Mouse (Mus musculus): ENCODE measurements around the gene Mid1. TPM values are rescaled to one million over a fixed set of nuclear protein-coding genes. Genes with fewer than 3 reads are reported as not detected.
"Not testable (repeated sequence)": the region's sequence is repeated elsewhere in the genome, so short reads cannot be mapped to it uniquely, and the experiment has no call there.

Mid1 gene
- polyA plus RNA-seq, 1 experiment from 2014 or later = 1.5 TPM

DNA sequence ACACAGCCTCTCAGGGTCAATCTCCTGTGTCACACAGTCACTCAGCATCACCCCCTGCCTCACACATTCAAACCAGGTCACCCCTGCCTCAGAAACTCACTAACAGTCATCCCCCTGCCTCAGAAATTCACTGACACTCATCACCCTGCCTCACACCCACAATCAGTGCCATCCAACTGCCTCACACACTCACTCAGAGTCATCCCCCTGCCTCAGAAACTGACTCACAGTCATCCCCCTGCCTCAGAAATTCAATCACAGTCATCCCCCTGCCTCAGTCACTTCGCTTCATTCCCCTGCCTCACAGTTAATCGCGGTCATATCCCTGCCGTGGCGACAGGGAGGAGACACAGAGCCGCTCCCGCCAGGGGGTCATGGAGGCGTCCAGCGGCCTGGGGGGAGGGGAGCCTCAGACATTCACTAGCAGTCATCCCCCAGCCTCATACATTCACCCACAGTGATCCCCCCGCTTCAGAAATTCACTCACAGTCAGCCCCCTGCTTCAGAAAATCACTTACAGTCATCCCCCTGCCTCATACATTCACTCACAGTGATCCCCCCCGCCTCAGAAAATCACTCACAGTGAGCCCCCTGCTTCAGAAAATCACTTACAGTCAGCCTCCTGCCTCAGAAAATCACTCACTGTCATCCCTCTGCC is 314.4 kb downstream of the Mid1 start:
- H3K4me1 ChIP-seq (replicated peaks; ENCODE audit: control insufficient read depth, insufficient read depth); H3K9ac ChIP-seq (ENCODE audit: low read length); H3K27me3 ChIP-seq (ENCODE audit: control insufficient read depth, insufficient read depth, low read length); H3K27ac ChIP-seq (replicated peaks); H3K4me3 ChIP-seq (ENCODE audit: low read depth, low read length); H3K36me3 ChIP-seq (ENCODE audit: control insufficient read depth, insufficient read depth, low read length); ATAC-seq (ENCODE audit: low FRiP score, low TSS enrichment); H3K4me2 ChIP-seq (replicated peaks; ENCODE audit: low read depth): not testable (repeated sequence)
- WGBS = 44% methylated on average over 11 of the region's 11 CpGs
- H3K9me3 ChIP-seq (ENCODE audit: control insufficient read depth, low read length) = peaks cover 17% of the 10 kb centered on the region
- peak; percentile 28 for DNase-seq (ENCODE audit: low spot score)

GRCm38 (mm10) chrX:169999912-170000641 is 315.1 kb downstream of the Mid1 start:
- H3K4me2 ChIP-seq (replicated peaks; ENCODE audit: low read depth); H3K4me3 ChIP-seq (ENCODE audit: low read depth, low read length); H3K27ac ChIP-seq (replicated peaks); ATAC-seq (ENCODE audit: low FRiP score, low TSS enrichment); H3K36me3 ChIP-seq (ENCODE audit: control insufficient read depth, insufficient read depth, low read length); H3K4me1 ChIP-seq (replicated peaks; ENCODE audit: control insufficient read depth, insufficient read depth); DNase-seq (ENCODE audit: low spot score); H3K9ac ChIP-seq (ENCODE audit: low read length); H3K27me3 ChIP-seq (ENCODE audit: control insufficient read depth, insufficient read depth, low read length): not testable (repeated sequence)
- peaks cover 11% of the 10 kb centered on the region; the same call in 1 of the 2 replicates for H3K9me3 ChIP-seq (ENCODE audit: control insufficient read depth, low read length)
- 77% methylated on average over 3 of the region's 3 CpGs for WGBS

DNA sequence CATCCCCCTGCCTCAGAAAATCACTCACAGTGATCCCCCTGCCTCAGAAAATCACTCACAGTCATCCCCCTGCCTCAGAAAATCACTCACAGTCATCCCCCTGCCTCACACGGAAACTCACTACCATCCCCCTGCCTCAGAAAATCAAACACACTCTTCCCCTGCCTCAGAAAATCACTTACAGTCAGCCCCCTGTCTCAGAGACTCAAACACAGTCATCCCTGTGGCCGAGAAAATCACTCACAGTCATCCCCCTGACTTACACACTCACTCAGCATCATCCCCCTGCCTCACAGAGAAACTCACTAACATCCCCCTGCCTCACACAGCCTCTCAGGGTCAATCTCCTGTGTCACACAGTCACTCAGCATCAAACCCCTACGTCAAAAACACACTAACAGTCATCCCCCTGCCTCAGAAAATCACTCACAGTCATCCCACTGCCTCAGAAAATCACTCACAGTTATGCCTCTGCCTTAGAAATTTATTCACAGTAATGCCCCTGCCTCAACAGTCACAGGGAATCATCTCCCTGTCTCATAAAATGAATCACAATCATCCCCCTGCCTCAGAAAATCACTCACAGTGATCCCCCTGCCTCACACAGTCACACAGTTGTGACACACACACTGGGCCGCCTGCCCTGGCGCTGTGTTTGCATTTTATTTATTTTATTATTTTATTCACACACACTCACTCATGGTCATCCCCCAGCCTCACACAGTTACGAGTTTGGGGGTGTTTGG is 315.8 kb downstream of the Mid1 start:
- H3K36me3 ChIP-seq (ENCODE audit: control insufficient read depth, insufficient read depth, low read length) = not testable (repeated sequence)

GRCm38 (mm10) chrX:170001388-170001695 is 316.3 kb downstream of the Mid1 start:
- not testable (repeated sequence) for ATAC-seq (ENCODE audit: low FRiP score, low TSS enrichment); H3K4me3 ChIP-seq (ENCODE audit: low read depth, low read length); H3K9me3 ChIP-seq (ENCODE audit: control insufficient read depth, low read length); DNase-seq (ENCODE audit: low spot score); H3K9ac ChIP-seq (ENCODE audit: low read length); H3K27me3 ChIP-seq (ENCODE audit: control insufficient read depth, insufficient read depth, low read length); H3K36me3 ChIP-seq (ENCODE audit: control insufficient read depth, insufficient read depth, low read length); H3K4me1 ChIP-seq (replicated peaks; ENCODE audit: control insufficient read depth, insufficient read depth); H3K27ac ChIP-seq (replicated peaks); H3K4me2 ChIP-seq (replicated peaks; ENCODE audit: low read depth)
- 44% methylated on average over 10 of the region's 12 CpGs for WGBS

More for the DNA sequence above, 315.8 kb downstream of the Mid1 start:
- H3K4me2 ChIP-seq (replicated peaks; ENCODE audit: low read depth); H3K27me3 ChIP-seq (ENCODE audit: control insufficient read depth, insufficient read depth, low read length); H3K9ac ChIP-seq (ENCODE audit: low read length); H3K9me3 ChIP-seq (ENCODE audit: control insufficient read depth, low read length); DNase-seq (ENCODE audit: low spot score); H3K4me1 ChIP-seq (replicated peaks; ENCODE audit: control insufficient read depth, insufficient read depth); H3K27ac ChIP-seq (replicated peaks); H3K4me3 ChIP-seq (ENCODE audit: low read depth, low read length); ATAC-seq (ENCODE audit: low FRiP score, low TSS enrichment): not testable (repeated sequence)
- 39% methylated on average over 6 of the region's 6 CpGs for WGBS

GRCm38 (mm10) chrX:170002510-170003197 is 317.7 kb downstream of the Mid1 start:
- H3K9me3 ChIP-seq (ENCODE audit: control insufficient read depth, low read length); H3K4me2 ChIP-seq (replicated peaks; ENCODE audit: low read depth); H3K27ac ChIP-seq (replicated peaks); H3K9ac ChIP-seq (ENCODE audit: low read length); H3K4me3 ChIP-seq (ENCODE audit: low read depth, low read length); ATAC-seq (ENCODE audit: low FRiP score, low TSS enrichment); H3K27me3 ChIP-seq (ENCODE audit: control insufficient read depth, insufficient read depth, low read length); H3K36me3 ChIP-seq (ENCODE audit: control insufficient read depth, insufficient read depth, low read length); H3K4me1 ChIP-seq (replicated peaks; ENCODE audit: control insufficient read depth, insufficient read depth); DNase-seq (ENCODE audit: low spot score): not testable (repeated sequence)
- 29% methylated on average over 11 of the region's 18 CpGs for WGBS

GRCm38 (mm10) chrX:170003536-170003935 is 318.5 kb downstream of the Mid1 start:
- WGBS = 29% methylated on average over 1 of the region's 1 CpGs
- not testable (repeated sequence) for H3K4me3 ChIP-seq (ENCODE audit: low read depth, low read length); ATAC-seq (ENCODE audit: low FRiP score, low TSS enrichment); H3K27me3 ChIP-seq (ENCODE audit: control insufficient read depth, insufficient read depth, low read length); H3K4me1 ChIP-seq (replicated peaks; ENCODE audit: control insufficient read depth, insufficient read depth); H3K4me2 ChIP-seq (replicated peaks; ENCODE audit: low read depth); DNase-seq (ENCODE audit: low spot score); H3K27ac ChIP-seq (replicated peaks); H3K36me3 ChIP-seq (ENCODE audit: control insufficient read depth, insufficient read depth, low read length); H3K9ac ChIP-seq (ENCODE audit: low read length); H3K9me3 ChIP-seq (ENCODE audit: control insufficient read depth, low read length)

- not testable (repeated sequence) for H3K4me2 ChIP-seq (replicated peaks; ENCODE audit: low read depth); H3K36me3 ChIP-seq (ENCODE audit: control insufficient read depth, insufficient read depth, low read length); H3K27ac ChIP-seq (replicated peaks); H3K4me1 ChIP-seq (replicated peaks; ENCODE audit: control insufficient read depth, insufficient read depth); H3K9ac ChIP-seq (ENCODE audit: low read length); ATAC-seq (ENCODE audit: low FRiP score, low TSS enrichment); DNase-seq (ENCODE audit: low spot score); H3K4me3 ChIP-seq (ENCODE audit: low read depth, low read length); H3K27me3 ChIP-seq (ENCODE audit: control insufficient read depth, insufficient read depth, low read length)
- peaks cover 10% of the 10 kb centered on the region for H3K9me3 ChIP-seq (ENCODE audit: control insufficient read depth, low read length)
- WGBS = 39% methylated on average over 2 of the region's 2 CpGs
Observed at GRCm38 (mm10) chrX:170004236-170004635, 319.2 kb downstream of the Mid1 start.

DNA sequence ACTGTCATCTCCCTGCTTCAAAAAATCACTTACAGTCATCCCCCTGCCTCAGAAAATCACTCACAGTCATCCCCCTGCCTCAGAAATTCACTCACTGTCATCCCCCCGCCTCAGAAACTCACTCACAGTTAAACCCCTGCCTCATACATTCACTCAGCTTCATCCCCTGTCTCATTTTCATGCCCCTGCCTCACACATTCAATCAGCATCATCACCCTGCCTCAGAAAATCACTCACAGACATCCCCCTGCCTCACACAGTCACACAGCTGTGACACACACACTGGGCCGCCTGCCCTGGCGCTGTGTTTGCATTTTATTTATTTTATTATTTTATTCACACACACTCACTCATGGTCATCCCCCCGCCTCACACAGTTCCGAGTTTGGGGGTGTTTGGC is 319.8 kb downstream of the Mid1 start:
- H3K9me3 ChIP-seq (ENCODE audit: control insufficient read depth, low read length) = peaks cover 15% of the 10 kb centered on the region
- H3K9ac ChIP-seq (ENCODE audit: low read length); H3K36me3 ChIP-seq (ENCODE audit: control insufficient read depth, insufficient read depth, low read length); H3K4me2 ChIP-seq (replicated peaks; ENCODE audit: low read depth); DNase-seq (ENCODE audit: low spot score); ATAC-seq (ENCODE audit: low FRiP score, low TSS enrichment); H3K27me3 ChIP-seq (ENCODE audit: control insufficient read depth, insufficient read depth, low read length); H3K4me1 ChIP-seq (replicated peaks; ENCODE audit: control insufficient read depth, insufficient read depth); H3K4me3 ChIP-seq (ENCODE audit: low read depth, low read length); H3K27ac ChIP-seq (replicated peaks): not testable (repeated sequence)
- WGBS = 47% methylated on average over 5 of the region's 5 CpGs

Data from stomach, postnatal 0 days (tissue).